Comparison of ENCODE assay signal across 25 mouse cellular contexts in the genomic region with DNA sequence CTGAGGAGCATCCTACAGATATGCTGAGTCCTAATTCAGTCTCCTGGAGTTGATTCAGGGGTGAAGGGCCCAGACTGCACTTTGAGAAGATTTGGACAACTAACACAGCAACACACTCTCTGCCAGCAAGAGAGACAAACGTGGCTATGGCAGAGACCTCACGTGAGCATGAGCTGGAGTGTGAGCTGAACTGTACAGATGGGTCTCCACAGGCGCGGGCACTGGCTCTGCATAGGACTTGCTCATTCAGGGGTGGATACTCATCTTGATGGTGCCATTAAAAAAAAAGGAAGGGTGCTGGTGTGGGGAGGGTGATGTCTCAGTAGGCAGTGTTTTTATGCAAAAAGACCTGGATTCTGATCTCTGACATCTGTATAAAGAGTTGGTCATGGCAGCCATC.
"Had no signal": no experiment of that assay in that cellular context is flagged by ENCODE, and none has a peak within 500 bp of the region (broad histone marks: within the 10 kb centered on the region; RNA-seq: fewer than 3 reads in every experiment).

No protein-coding gene starts in this region.

- H3K27ac ChIP-seq: heart, adult 2 months; heart, embryonic 10.5 days; heart, embryonic 15.5 days; hindbrain, embryonic 13.5 days; hindbrain, embryonic 15.5 days; hindbrain, postnatal 0 days; kidney, embryonic 15.5 days; kidney, postnatal 0 days; limb, embryonic 13.5 days; limb, embryonic 15.5 days; liver, embryonic 12.5 days; liver, embryonic 14.5 days had no signal

- H3K4me3 ChIP-seq: heart, adult 2 months; heart, embryonic 10.5 days; heart, embryonic 12.5 days; heart, embryonic 15.5 days; hindbrain, embryonic 13.5 days; hindbrain, embryonic 15.5 days; kidney, embryonic 15.5 days; limb, embryonic 13.5 days; limb, embryonic 15.5 days; liver, embryonic 12.5 days had no signal

- DNase-seq: gastrocnemius, postnatal 14 days; gastrocnemius, postnatal 36 days; heart, adult 11 months; heart, adult 2 months; heart, postnatal 14 days; heart, postnatal 36 days; kidney, adult 11 months; kidney, adult 2 months; kidney, adult 9 months; kidney, postnatal 14 days; kidney, postnatal 36 days; layer of hippocampus, postnatal 36 days; lung, adult 18-20 months had no signal
